Mouse (Mus musculus) heart, embryonic 14.5 days (tissue): ENCODE data around the gene Gprc6a. TPM values are rescaled to one million over a fixed set of nuclear protein-coding genes. Genes with fewer than 3 reads are reported as not detected.

Experiments
- ATAC-seq: fragments of 200-750 bp; cut with Nextera tagmentation; 2 replicates; pipeline ENCODE4 v1.8.0; 2017; ENCODE audit warnings: low read depth, moderate TSS enrichment; ENCODE audit not compliant: insufficient number of reproducible peaks, insufficient read depth, low FRiP score
- H3K27ac ChIP-seq, 2 experiments: fragments of 200-500 bp in 1 of 2; fragments of 300-500 bp in 1 of 2; sonication (generic) in 1 of 2; replicated peaks in 1 of 2; 2 replicates each; pipeline ENCODE4 v1.5.1; 2012 to 2014; ENCODE audit warnings: low read depth in 2 of 2, low read length in 2 of 2, control low read depth in 1 of 2, mild to moderate bottlenecking in 1 of 2, mixed read lengths in 1 of 2; ENCODE audit not compliant: control insufficient read depth in 1 of 2, insufficient read depth in 1 of 2
- H3K27me3 ChIP-seq: fragments of 300-500 bp; sonication (generic); 2 replicates; pipeline ENCODE4 v1.6.1; 2014; ENCODE audit warnings: mild to moderate bottlenecking, low read length, control low read depth; ENCODE audit not compliant: control insufficient read depth, insufficient read depth
- H3K36me3 ChIP-seq: fragments of 300-500 bp; sonication (generic); 2 replicates; pipeline ENCODE4 v1.6.1; 2014; ENCODE audit warnings: mild to moderate bottlenecking, control low read depth, low read length, mixed read lengths; ENCODE audit not compliant: control insufficient read depth, insufficient read depth
- H3K4me1 ChIP-seq, 2 experiments: fragments of 200-500 bp in 1 of 2; fragments of 300-500 bp in 1 of 2; sonication (generic) in 1 of 2; 2 replicates each; pipeline ENCODE4 v1.6.1; 2012 to 2014; ENCODE audit warnings: low read length in 2 of 2, control low read depth in 1 of 2, mixed read lengths in 1 of 2; ENCODE audit not compliant: control insufficient read depth in 2 of 2, insufficient read depth in 2 of 2
- H3K4me2 ChIP-seq: fragments of 300-500 bp; sonication (generic); 2 replicates; pipeline ENCODE4 v1.6.1; 2014; ENCODE audit warnings: mild to moderate bottlenecking, low read length
- H3K4me3 ChIP-seq, 2 experiments: fragments of 200-500 bp in 1 of 2; fragments of 300-500 bp in 1 of 2; sonication (generic) in 1 of 2; 2 replicates each; pipeline ENCODE4 v1.5.1; 2012 to 2014; ENCODE audit warnings: low read length in 2 of 2, mild to moderate bottlenecking in 2 of 2, control low read depth in 1 of 2, low read depth in 1 of 2, moderate library complexity in 1 of 2; ENCODE audit not compliant: control insufficient read depth in 1 of 2, insufficient read depth in 1 of 2
- H3K9ac ChIP-seq: fragments of 300-500 bp; sonication (generic); 2 replicates; pipeline ENCODE4 v1.6.1; 2014; ENCODE audit warnings: mild to moderate bottlenecking, low read length
- H3K9me3 ChIP-seq: fragments of 300-500 bp; sonication (generic); 2 replicates; pipeline ENCODE4 v1.6.1; 2016; ENCODE audit warnings: low read length, control low read depth; ENCODE audit not compliant: control insufficient read depth
- WGBS: fragments of 180-500 bp; shearing (Covaris S2); extraction: QIAGEN DNeasy Blood & Tissue Kit; methylation state at CpG from one replicate; pipeline ENCODE4 v1.1.7; 2014; 5-methylcytosine and 5-hydroxymethylcytosine counted together
- polyA plus RNA-seq: library from polyadenylated mRNA; unstranded; fragments of >200 nt; fragmentation: Nextera tagmentation; extraction: Ambion mirVana; gene quantifications from 2 replicates; pipeline ENCODE4 v1.2.1, GENCODE M21; 2014

Gene Gprc6a
- polyA plus RNA-seq, 1 experiment from 2014 or later, result not detected

GRCm38 (mm10) chr10:51649506-51650221 is 18.4 kb upstream of the Gprc6a start:
- Histone ChIP-seq H3K9ac (no peak overlapping the region), H3K4me1 (no peaks in the 10 kb centered on the region), H3K27ac (no peak overlapping the region), H3K9me3 (no peaks in the 10 kb centered on the region), H3K4me2 (no peak overlapping the region), H3K4me3 (no peak overlapping the region), H3K36me3 (no peaks in the 10 kb centered on the region), H3K27me3 (no peaks in the 10 kb centered on the region)
- WGBS, result 47% methylated on average over 3 of the region's 3 CpGs
- ATAC-seq, result no peak

GRCm38 (mm10) chr10:51621193-51621592 is 10.1 kb downstream of the Gprc6a start:
- no peaks in the 10 kb centered on the region for H3K4me1 ChIP-seq
- H3K27ac ChIP-seq, result no peak overlapping the region
- no peak overlapping the region for H3K9ac ChIP-seq
- no peaks in the 10 kb centered on the region for H3K27me3 ChIP-seq
- H3K4me2 ChIP-seq, result no peak overlapping the region
- H3K36me3 ChIP-seq, result no peaks in the 10 kb centered on the region
- no peak overlapping the region for H3K4me3 ChIP-seq
- ATAC-seq, result no peak
- no peaks in the 10 kb centered on the region for H3K9me3 ChIP-seq
- 88% methylated on average over 3 of the region's 3 CpGs for whole genome bisulfite sequencing

GRCm38 (mm10) chr10:51620126-51620525 is 11.1 kb downstream of the Gprc6a start:
- Histone ChIP-seq H3K9me3 (no peaks in the 10 kb centered on the region), H3K4me1 (no peaks in the 10 kb centered on the region), H3K9ac (no peak overlapping the region), H3K27me3 (no peaks in the 10 kb centered on the region), H3K27ac (no peak overlapping the region), H3K4me3 (no peak overlapping the region), H3K4me2 (no peak overlapping the region), H3K36me3 (no peaks in the 10 kb centered on the region)
- ATAC-seq, result no peak
- WGBS, result 60% methylated on average over 7 of the region's 7 CpGs

GRCm38 (mm10) chr10:51618538-51618937 is 12.7 kb downstream of the Gprc6a start:
- Histone ChIP-seq H3K27me3 (no peaks in the 10 kb centered on the region), H3K4me2 (no peak overlapping the region), H3K36me3 (no peaks in the 10 kb centered on the region), H3K4me3 (no peak overlapping the region), H3K4me1 (no peaks in the 10 kb centered on the region), H3K9me3 (no peaks in the 10 kb centered on the region), H3K27ac (no peak overlapping the region), H3K9ac (no peak overlapping the region)
- WGBS, result 69% methylated on average over 2 of the region's 2 CpGs
- no peak for ATAC-seq

- no peaks in the 10 kb centered on the region for H3K4me1 ChIP-seq
- 64% methylated on average over 11 of the region's 11 CpGs for WGBS
- ATAC-seq, result no peak
- H3K27ac ChIP-seq, result no peak overlapping the region
- H3K9me3 ChIP-seq, result no peaks in the 10 kb centered on the region
- no peak overlapping the region for H3K4me3 ChIP-seq
- no peak overlapping the region for H3K9ac ChIP-seq
- H3K27me3 ChIP-seq, result no peaks in the 10 kb centered on the region
- H3K4me2 ChIP-seq, result no peak overlapping the region
- H3K36me3 ChIP-seq, result no peaks in the 10 kb centered on the region
These were observed 16.3 kb downstream of the Gprc6a start for GRCm38 (mm10) chr10:51614826-51615590.

- Histone ChIP-seq H3K4me1 (no peaks in the 10 kb centered on the region), H3K36me3 (no peaks in the 10 kb centered on the region), H3K9me3 (no peaks in the 10 kb centered on the region), H3K27me3 (no peaks in the 10 kb centered on the region), H3K4me2 (no peak overlapping the region), H3K27ac (no peak overlapping the region), H3K9ac (no peak overlapping the region), H3K4me3 (no peak overlapping the region)
- ATAC-seq, result no peak
- 37% methylated on average over 3 of the region's 3 CpGs for WGBS
These were observed 17.8 kb downstream of the Gprc6a start for GRCm38 (mm10) chr10:51613421-51613820.

- Histone ChIP-seq H3K4me3 (no peak overlapping the region), H3K27ac (no peak overlapping the region), H3K4me1 (no peaks in the 10 kb centered on the region), H3K9me3 (no peaks in the 10 kb centered on the region), H3K27me3 (no peaks in the 10 kb centered on the region), H3K9ac (no peak overlapping the region), H3K36me3 (no peaks in the 10 kb centered on the region), H3K4me2 (no peak overlapping the region)
- ATAC-seq, result no peak
- 65% methylated on average over 9 of the region's 9 CpGs for WGBS
These were observed 19.1 kb downstream of the Gprc6a start for GRCm38 (mm10) chr10:51611969-51612682.
